Mouse (Mus musculus): ENCODE results near the gene Ptpn11.
A peak's percentile ranks its signal among the peaks of the same experiment; 100 is the strongest.

Gene Ptpn11

DNA sequence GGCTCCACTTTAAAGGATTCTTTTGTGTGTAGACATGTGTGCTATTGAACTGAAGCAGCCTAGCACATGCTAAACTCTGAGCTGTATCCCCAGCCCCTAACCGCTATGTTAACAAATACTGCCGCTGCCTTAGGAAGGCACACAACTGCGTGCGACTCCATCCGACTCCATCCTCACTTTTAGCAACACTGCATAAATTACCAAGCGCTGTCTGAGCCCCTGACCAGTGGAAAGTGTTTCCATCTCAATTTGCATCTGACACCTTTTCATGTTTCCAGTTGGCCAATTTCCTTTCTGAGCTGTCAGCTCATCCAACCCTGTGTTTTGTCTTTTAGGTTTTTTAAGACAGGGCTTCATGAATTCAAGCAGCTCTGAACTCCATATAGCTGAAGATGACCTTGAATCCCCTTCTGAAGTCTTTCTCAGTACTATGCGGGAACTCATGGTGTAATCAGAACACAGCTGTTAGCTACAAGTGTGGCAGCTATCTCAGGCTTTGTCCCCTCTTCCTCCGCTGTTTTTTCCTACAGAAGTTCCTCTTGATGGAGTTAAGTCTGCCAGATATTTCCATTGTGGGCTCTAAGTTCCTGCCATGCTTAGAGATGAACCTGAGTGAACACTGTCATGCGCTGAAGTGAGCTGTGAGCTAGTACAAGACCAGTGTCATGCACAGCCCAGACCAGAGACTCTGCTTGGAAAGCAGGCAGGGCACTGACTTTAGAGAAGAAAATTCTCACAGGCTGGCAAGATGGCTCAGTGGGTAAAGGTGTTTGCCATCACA is 11.9 kb downstream of the Ptpn11 start:
- DNase-seq, result no peak

DNA sequence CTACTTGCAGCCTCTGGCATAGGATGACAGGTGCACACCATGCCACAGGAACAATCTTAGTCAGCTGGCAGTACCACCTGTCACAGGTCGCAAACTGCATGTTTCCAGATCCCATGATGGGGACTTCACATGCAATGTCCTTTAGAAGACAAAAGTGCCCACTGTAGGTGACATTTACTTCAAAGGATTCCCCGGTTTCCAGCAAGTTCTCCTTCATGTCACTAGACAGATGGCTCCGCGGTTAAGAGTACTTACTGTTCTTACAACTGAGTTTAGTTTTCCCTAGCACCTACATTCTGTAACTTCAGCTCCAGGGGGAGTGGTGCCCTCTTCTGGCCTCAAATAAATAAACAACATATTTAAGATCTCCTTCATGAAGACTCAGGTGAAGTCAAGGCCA is 18.4 kb downstream of the Ptpn11 start:
- DNase-seq, result peak; percentile 43 to 44

DNA sequence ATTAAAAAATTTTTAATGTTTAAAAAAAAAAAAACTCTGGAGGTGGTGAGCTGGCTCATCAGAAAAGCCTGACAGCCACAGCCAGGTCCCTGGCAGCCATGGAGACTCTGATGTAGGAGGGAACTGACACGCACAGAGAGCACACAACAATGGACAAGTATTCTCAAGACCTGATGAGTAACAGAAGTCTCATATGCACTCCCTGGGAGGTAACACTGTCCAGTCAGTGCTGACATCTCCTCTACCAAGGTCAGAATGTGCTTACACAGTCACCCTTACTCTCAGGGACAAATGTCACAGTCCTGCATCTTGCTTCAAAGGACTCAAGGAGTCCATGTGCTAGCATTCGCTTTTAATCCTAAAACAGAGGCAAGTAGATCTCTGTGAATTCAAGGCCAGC is 21.6 kb downstream of the Ptpn11 start:
- DNase-seq, result no peak

DNA sequence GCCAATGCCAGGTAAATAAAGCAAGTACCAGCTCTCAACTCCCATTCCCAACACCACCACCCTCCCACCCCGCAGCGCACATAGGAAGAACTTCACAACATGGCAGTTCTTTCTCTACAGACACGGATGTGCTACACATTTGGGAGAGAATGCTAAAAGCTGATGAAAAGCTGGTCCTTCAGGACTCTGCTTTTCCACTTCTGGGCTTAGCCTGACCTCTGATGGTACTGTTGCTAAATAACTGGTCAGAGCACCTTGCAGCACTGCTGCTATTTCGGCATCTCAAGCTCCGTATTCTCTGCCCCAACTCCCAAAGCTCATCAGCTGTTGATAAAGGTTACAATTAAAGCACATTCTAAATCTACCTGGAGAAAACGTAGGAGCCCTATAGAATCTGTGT is 24.3 kb downstream of the Ptpn11 start:
- no peak for DNase-seq

DNA sequence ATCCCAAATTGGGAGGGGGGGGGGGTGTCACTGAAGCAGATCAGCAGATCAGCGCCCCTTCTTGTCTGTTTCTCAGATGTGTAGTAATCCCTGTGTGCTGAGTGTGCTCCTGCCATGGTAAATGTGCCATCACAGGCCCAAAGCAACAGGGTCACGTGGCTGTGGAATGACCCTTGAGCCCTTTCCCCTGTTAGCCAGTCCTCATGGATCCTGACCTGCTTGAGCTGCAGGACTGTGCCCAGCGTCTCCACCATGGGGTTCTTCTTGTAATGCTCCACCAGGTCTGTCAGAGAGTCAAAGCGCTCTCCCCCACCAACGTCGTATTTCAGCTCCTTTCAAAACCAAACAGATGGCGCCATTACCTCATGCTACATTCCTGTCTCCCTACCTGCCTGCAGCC is 28.3 kb downstream of the Ptpn11 start:
- DNase-seq, result peak; percentile 83 to 86

DNA sequence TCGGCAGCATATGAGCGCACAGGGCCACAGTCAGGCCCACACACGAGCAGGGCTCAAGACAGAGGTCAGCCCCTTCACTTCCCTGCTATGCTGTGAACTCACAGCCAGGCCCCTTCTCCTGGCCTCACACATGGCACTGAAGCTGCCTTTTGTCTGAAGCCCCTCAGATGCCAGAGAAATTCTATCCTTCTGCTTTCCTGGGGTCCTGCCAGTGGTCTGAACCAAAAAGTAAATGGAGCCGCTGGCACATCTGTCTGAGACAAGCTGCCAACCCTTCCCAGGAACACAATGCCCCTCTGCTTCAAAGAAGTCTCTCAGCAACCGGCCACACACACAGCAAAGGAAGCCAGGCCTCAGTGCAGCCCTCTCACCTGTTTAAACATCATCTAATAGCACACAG is 28.9 kb downstream of the Ptpn11 start:
- no peak for DNase-seq

DNA sequence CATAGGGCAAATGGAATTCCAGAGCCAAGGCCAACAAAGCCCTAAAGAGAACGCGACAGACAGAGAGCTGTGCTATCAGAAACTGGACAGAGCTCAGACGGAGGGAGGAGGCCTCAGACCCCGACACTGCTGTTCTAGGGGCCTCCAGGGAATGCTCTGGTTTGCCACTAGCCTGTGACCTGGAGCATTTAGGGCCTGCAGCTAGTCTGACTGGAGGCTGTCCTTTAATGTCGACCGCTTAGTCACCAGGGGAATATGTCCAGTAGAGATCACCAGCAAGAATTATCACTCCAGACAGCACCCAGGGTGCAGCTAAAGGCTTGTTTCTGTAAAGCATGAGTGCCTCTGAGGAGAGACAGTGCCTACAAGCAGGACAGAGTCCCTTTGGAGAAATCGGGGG is 32.2 kb downstream of the Ptpn11 start:
- DNase-seq, result no peak

DNA sequence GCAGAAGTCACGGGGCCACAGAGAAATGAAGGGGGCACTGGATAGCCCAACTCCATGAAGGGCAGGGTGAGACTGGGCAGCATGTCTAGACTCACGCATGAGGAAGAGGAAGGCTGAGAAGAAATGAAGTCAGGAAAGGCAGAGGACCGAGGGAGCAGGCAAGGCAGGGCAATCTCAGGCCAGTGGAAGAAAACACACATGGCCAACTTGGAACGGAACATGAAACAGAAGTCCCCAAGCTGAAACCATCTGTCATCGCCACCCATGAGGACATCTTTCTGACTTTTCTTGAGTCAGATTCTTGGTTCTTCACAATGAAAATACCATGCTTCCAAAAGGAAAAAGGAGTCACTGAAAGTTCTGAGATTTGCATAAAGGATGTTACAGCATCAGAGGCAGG is 33.7 kb downstream of the Ptpn11 start:
- no peak for DNase-seq

DNA sequence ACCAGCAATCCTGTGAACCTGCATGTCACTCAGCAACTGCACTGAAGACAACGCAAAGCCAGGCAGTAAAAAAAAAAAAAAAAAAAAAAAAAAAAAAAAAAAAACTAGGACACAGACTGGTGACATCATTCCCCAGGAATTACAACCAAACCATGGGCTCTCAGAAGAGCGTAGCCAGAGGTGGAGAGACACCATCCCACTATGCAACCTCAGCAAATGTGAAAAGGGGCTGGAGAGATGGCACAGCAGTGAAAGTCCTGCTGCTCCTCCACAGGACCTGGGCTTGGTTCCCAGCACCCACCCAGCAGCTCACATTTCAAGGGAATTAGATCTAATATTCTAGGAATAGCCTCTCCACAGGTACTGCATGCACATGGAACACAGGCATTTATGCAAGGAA is 34.2 kb downstream of the Ptpn11 start:
- no peak for DNase-seq

DNA sequence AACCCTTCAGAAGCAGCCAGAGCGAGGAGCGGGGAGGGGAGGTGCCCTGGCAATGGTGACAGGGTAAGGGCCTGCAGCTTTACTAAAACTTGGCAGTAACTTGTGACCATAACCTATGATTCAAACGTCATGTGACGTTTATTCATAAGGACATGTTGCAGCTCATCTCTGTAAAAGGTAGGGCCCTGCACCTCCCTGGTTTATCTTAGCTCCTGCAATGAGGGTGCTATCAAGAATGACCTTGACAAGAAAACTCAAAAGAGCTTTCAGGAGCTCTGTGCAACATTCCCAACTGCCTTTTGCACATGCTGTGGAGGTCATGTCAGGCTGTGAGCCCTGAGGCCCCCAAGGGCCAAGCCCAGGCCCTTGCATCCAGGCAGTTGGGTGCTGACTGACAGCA is 35.1 kb downstream of the Ptpn11 start:
- DNase-seq, result no peak

DNA sequence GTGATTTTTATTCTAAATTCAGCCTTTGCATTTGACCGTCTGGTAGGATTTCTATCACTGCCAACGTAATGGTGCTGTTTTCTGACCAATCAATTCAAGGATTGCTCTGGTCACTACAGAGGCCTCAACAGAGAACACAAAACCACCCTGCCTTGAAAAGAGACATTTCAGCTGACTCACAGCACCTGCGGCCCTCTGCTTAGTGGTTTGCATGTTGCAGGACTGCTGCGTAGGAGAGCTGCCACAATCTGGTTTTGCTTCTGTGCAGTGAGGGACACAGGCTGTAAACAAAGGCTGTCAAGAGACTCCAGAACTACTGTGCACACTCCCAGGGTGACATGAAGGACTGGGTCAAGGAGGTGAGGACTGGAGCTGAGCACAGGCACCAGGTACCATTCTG is 40.5 kb downstream of the Ptpn11 start:
- no peak for DNase-seq

DNA sequence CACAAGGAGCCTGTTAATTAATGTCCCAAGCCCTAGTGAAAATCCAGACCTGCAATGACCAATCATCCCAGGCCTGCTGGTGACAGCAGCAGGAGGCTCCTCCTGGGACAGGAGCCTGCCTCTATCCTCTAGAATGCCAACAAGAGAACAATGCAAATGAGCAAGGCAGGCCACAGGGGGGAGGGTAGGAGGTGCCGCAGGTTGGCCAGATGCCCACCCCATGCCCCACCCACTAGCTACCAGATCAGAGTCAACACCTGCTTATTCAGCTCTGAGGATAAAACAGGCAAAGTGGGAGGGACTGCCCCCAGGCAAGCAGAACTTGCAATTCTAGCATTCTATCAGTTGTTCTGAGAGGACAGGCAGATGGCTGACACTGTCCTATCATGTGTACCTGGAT is 42.0 kb downstream of the Ptpn11 start:
- DNase-seq, result peak; percentile 70 to 75

DNA sequence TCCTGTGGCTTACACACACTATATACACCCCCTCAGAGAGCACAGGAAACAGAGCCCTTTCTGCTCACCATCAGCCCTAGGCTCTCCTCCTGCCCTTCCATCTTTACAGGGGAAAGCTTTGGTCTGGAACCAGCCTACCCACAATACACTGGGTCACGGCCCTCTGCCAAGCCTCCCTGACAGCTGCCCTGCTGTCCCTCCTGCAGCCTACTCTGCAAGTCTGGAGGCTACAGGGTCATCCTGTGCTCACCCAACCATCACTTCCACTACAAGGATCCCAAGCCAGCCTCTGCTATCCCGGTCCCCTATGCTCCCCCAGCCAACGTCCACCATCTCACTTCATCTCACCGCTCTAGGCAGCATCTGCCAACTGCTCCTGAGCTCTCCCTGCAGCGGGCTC is 44.9 kb downstream of the Ptpn11 start:
- DNase-seq, result peak; percentile 89 to 91

DNA sequence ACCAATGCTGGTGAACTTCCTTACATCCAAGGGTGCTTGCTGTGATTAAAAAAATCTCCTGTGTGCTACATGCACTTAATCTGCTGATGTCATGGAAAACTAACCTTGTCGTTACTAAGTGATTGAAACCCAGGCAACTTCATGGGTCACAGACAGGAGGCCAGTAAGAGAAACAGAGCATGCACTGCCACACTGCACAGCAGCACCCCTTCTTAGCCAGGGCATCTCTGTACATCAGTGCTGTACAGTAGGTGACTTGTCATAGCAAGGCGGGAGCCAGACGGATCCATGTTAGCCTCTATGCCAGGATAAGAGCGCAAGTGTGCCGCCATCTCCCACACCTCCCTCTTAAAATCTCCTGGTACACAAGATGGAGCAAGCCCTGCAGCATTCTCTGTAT is 45.6 kb downstream of the Ptpn11 start:
- peak in 1 of 2 experiments; percentile 17 for DNase-seq

DNA sequence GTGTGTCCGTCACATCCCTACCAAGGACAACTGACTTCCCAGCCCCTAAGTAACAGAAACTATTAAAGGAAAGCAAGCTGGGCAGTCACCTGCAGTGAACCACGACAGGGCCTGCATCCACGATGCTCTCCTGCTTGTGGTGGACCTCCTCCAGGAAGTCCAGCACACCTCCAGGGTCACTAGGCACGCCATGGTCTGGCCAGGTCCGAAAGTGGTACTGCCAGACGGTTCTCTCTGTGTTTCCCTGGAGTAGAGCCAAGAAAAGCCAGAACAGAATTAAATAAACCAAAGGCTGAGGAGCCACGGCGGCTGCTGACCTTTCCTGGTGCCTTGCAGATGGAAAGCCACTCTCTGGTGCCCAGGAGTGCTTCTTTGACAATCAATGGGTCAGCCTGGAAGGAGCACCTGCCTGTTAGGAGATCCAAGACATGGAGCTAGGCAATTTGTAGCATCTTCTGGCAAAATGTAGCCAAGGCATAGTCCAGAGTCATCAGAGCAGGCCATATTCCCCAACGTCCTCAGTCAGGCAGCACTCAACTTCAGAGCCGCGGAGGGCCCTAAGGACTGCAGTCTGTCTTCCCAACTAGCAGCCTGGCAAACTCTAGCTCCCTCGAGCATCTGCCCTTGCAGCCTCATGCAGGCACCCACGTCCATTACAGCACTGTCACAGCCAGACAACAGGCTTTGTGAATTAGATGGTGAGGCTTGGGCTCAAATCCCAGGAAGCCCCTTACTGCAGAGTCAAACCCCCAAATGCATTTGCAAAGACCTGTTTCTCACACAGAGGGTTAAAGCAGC is 46.6 kb downstream of the Ptpn11 start:
- peak; percentile 33 to 60 for DNase-seq

DNA sequence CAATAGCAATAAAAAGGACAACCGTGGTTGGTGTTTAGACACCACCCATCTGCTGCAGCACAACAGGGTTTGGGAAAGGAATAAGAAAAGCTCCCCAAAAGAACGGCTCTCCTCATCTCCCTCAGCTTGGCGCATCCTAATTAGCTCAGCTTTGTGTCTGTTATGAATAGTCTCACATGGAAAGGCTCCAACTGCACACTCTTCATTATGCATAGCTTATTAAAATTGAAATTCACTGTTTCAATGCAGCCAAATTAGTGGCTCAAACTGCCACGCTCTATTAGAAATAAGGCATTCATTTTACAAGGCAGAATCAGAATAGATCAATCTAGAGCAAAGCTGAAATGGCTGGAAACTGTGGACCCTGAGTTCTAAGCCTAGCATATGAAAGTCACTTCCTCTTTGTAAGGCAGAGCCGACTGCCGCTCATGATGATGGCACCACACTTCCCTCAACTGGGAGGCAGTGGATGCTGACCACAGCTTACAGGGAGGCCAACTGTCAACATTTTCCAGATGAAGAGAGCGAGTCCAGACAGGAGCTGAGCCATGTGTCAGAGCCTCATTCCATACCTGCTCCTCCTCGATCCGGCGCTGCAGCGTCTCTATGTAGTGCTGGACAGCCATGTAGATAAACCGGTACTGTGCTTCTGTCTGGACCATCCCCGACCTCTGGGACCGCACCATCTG is 48.6 kb downstream of the Ptpn11 start:
- no peak for DNase-seq

DNA sequence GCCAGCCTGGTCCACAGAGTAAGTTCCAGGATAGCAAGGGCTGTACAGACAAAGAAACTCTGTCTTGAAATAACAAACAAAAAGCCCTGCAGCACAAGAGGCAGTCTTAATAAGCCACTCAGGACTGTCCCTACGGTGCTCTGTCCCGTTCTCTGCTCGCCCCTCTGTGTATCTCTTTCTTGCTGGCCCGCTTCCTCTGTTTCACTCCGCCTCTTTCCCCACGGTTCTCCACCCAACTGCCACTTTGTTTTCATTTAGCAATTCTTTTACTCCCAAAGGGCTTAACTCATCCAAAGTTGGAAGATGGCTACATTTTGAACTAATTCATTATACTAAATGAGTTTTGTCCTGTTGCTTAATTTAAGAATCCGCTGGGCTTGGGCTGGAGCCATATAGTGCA is 50.9 kb downstream of the Ptpn11 start:
- no peak for DNase-seq

DNA sequence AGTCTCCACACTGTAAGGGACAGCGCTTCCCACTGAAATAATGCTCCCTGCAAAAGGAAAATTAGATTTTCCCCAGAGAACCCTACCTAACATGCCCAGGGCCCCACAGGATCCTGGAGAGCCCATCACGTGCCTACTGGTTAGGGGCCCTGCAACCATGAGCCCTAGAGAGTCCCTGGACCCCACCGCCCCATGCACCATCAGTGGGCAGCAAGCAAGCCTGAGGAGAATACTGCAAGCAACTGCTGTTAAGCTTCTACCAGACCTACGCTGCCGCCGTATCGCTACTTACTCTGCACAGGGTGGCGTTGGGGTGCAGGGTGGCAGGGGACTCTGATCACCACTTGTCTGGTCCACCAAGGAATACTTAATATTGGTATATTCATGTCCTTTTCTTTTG is 54.1 kb downstream of the Ptpn11 start:
- no peak for DNase-seq

DNA sequence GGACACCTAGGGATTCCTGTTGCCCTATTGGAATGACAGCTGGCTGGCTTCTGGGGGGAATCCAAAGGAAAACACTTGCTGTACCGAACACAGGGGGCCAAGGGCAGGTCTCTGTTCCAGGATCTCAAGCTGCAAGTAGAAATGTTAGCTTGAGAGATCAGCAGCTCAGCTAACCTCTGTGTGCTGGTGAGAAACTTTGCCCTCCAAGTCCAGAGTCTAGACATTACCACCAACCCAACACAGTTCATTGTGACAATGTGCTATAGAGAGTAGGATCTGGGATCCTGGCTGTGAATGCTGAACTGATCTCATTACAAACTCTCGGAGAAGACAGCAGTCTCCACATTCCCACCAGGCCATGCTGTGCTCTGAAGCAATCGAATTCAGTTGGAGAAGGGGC is 59.4 kb downstream of the Ptpn11 start:
- DNase-seq, result peak; percentile 28 to 40

DNA sequence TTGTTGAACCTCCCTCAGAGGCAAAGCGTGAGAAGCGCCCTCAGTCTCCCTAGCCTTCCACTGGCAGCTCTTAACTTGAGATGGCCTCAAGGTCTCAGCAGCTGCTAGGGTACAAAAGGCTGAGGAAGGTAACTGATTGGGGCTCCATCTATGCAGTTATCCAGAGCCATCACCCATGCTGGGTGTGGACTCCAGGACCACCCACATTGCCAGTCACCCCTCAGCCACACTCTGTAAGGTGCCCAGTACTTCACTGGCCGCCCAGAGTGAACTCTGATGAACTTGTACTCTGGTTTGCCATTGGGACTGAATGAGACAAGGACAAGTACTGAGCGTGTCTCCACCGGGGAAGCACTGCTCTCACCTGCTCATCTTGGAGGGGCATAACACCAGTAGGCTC is 61.9 kb downstream of the Ptpn11 start:
- DNase-seq, result no peak

DNA sequence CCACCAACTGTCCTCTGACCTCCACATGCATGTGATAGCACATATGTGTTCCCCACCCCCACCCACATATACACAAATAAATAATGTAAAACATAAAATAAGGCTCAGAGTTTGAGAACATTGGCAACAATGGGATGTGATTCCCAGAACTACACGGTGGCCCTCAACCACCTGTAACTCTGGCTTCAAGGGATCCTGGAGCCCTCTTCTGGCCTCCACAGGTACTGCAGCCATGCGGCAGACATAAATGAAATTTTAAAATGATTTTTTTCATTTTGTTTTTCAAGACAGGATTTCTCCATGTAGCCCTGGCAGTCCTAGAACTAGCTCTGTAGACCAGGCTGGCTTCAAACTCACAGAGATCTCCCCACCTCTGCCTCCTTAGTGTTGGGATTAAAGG is 65.1 kb downstream of the Ptpn11 start:
- no peak for DNase-seq

DNA sequence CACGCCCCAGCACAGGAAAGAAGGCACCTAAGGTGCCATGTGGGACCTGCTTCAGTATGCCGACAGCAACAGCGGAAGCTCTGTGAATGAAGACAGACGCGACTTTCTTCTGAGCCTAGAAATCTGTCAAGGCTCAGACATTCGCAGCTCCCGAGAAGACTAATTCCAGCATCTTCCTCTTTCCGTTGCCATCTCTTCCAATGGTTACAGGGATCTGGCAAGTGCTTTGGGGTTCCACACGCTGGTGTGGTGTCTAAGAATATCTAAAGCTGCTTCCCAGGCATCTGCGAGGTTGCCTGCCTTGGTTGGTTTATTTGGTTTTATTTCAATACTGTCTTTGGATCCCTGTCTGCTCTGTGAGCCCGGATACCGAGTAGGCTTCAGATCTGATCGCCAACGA is 65.6 kb downstream of the Ptpn11 start:
- DNase-seq, result no peak

DNA sequence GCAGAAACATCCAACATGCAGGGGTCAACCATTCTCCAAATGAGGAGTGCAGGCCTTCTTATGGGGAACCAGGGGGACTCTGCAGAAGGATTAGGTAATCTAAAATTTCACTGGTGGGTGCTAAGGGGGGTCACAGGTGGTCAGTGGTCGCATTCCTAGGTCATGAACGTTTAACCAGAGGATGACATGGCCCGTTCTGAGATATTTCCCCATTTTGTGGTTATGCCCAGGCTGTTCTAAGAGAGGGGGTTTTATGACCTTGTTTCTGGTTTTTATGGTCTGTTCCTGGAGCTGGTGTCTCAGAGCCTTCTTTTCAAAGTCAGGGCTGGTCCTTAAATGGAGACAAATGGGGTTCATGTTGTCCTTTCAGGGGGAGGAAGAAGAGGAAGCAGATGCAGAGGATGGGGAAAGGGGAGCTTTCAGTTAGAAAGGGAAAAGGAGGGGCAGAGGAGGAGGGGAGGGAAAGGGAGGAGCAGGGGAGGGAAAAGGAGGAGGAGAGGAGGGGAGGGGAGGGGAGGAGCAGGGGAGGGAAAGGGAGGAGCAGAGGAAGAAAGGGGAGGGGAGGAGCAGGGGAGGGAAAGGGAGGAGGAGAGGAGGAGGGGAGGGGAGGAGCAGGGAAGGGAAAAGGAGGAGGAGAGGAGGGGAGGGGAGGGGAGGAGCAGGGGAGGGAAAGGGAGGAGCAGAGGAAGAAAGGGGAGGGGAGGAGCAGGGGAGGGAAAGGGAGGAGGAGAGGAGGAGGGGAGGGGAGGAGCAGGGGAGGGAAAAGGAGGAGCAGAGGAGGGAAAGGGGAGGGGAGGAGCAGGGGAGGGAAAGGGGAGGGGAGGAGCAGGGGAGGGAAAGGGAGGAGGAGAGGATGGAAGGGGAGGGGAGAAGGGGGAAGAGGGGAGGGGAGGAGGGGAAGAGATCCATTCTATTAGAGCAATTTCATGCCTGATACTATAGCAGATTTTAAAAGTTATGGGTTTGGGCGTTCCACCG is 66.7 kb downstream of the Ptpn11 start:
- no peak for DNase-seq
